Mouse (Mus musculus): ENCODE results near the gene Ccnf.

The Ccnf gene

DNA sequence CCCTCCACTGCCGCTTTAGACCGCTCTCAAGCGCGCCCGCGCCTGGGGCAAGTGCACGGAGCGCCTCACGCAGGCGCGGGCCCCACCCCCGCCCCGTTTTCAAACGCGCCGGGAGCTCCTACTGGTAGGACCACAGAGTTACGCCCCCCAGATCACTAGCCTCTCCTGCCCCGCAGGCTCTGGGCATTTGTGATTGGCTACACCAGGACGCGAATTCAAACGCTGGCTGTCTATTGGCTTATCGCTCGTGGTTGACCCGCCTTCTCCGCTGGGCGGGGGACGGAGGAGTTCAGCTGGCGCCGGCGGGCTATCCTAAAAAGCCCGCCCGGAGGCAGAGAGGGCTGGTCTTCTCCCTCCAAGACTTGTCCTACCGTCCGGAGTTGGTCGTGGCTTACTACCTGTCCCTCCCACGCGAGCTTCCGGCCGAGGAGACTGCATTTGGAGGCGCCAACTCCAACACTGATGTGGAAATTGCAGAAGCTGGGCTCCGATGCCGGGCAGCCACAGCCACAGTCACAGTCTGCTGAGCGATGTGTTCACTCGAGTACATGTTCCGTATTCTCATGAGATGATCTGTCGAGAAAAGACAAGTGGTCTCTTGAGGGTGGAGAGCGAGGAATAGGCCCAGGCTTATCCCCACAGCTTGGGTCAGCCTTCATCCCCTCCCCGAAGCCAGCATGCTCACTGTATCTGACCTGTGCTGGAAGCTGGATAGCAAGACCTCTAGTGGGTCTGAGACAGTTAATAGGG lies at the start of gene Ccnf:
Ccnf (minus strand) TSS at position 165 of the 750 bp plus-strand sequence.
- peak; percentile 99 for DNase-seq

GRCm38 (mm10) chr17:24300651-24301050 lies 49.4 kb upstream of the Ccnf start:
- DNase-seq: no peak

- DNase-seq: no peak
Measured at GRCm38 (mm10) chr17:24289338-24289737, 38.1 kb upstream of the Ccnf start.

DNA sequence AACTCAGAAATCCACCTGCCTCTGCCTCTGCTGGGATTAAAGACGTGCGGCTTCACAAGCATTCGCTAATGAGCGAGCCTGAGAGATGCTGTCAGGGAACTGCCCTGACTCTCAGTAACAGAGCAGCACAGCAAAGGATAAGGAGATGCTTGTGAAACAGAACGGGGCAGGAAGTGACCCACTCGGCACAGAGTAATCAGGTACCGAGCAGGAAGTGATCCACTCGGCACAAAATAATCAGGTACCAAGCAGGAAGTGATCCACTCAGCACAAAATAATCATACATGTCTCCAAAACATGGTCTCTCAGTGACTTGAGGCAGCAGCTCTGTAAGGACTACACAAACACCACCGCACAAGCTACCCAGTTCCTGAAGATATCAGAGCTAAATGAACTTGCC lies 37.2 kb upstream of the Ccnf start:
- no peak for DNase-seq

GRCm38 (mm10) chr17:24285680-24286079 lies 34.4 kb upstream of the Ccnf start:
- no peak for DNase-seq

DNA sequence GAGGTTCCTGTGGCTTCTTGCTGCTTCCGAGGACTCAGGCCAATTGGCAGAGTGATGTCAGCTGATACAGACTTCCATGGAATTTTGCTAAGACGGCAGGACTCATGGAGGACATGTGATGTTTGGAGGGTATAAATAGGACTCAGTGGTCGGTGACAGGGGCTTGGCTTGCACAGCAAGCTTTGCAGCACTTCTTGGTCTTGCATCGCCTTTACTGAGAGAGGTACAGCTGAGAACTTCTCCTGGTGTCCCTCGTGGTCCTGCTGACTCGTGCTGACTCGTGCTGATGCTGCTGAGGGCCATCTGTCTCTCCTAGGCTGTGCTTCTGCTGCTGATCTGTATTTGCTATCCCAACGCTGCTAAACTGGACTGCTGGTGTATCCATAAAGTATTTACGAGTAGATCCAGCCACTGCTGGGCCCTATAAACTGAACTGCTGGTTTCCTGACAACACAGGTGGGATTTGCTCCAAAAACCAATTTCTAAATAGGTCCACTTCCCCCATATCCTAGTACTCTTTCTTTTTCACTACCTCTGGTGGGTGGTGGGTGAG lies 32.1 kb upstream of the Ccnf start:
- no peak for DNase-seq

DNA sequence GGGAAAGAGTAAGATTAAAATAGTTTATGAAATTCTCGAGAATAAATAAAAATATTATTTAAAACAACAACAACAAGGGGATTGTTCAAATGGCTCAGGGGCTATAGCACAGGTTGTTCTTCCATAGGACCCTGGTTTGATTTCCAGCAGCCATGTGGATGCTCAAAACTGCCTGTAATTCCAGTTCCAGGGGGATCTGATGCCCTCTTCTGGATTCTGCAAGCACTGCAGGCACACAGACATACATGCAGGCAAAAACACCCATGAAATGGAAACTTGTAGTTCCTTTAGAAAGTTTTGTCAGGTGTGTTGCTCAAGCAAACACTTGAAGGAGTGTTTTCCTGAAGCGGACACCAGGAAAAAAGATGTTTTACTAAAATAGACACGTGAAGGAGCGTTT lies 31.4 kb upstream of the Ccnf start:
- no peak for DNase-seq

DNA sequence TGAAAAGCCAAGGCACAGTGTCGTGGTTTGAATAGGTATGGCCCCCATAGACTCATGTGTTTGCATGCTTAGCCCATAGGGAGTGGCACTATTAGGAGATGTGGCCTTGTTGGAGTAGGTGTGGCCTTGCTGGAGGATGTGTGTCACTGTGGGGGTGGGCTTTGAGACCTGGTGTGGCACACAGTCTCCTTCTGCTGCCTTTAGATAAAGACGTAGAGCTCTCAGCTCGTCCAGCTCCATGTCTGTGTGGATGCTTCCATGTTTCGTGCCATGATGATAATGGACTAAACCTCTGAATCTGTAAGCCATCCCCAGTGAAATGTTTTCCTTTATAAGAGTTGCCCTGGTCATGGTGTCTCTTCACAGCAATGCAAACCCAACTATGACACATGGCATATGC lies 28.6 kb upstream of the Ccnf start:
- no peak for DNase-seq

GRCm38 (mm10) chr17:24267133-24267532 lies 15.8 kb upstream of the Ccnf start:
- no peak for DNase-seq

- DNase-seq: no peak
Measured at GRCm38 (mm10) chr17:24264766-24265165, 13.5 kb upstream of the Ccnf start.

GRCm38 (mm10) chr17:24260516-24260915 lies 9.2 kb upstream of the Ccnf start:
- no peak for DNase-seq

GRCm38 (mm10) chr17:24259702-24260101 lies 8.4 kb upstream of the Ccnf start:
- no peak for DNase-seq

GRCm38 (mm10) chr17:24258981-24259380 lies 7.7 kb upstream of the Ccnf start:
- no peak for DNase-seq

DNA sequence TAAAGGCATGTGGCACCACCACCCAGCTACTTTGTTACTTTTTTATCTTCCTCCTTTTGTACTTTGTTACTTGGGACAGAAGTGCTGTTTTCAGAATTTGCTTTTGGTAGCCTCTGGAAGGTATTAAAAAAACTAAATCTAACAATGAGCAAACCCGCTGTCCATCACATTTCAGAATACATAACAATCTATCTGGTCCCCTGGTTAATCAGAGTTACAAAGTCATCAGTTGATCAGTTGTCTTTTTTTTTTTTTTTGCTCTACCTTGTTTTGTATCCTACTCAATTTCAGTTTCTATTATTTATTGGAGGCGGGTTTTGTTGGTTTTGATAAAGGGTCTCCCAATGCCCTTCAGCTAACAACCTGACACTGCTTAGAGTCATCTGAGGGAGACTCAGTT lies 1.0 kb upstream of the Ccnf start:
- no peak for DNase-seq

GRCm38 (mm10) chr17:24250988-24251319 lies 330 bp downstream of the Ccnf start:
- DNase-seq: no peak

- no peak for DNase-seq
Measured at GRCm38 (mm10) chr17:24248641-24249040, 2.6 kb downstream of the Ccnf start.

DNA sequence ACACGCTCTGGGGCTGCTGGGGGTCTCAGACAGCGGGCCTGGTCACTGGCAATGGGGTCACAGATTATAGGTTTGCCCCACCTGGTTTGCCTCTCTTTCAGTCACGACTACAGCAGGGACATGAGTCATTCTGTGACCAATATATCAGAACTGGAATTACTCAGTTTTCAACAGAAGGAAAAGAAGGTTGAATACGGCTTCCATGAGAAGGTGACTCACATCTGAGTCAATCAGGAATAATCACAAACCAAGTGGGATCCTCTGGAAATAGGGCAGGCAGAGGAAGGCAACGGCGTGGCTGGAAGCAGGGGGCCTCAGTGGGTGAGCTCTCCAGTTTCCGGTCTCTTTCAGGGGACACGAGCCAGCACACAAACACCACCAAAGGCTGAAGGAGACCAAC lies 7.2 kb downstream of the Ccnf start:
- no peak for DNase-seq

DNA sequence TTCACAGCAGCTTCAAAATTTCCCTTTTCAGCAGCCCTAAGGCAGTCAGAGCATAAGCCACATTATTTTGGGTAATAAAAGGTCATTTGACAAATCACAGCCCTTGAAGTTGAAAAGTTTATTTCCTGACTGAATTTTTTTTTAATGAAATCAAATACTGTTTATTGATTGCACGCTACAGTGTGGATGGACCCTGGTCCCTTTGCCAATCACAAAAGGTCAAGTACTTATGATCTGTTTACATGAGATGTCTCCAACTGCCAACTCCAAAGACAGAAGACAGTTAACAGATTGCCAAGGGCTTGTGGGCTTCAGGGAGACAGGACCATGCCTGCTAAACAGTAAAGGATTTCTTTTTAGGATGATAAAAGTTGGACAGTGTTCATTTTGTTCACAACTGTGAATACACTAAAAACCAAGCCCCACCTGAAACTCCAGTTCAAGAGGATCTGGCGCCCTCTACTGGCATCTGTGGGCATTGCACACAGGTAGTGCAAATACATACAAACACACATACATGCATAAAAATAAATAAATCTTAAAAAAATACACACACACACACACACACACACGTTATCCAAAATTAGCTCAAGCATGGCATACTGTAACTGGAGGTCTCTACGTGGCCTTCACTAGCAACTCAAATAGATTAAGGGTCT lies 7.8 kb downstream of the Ccnf start:
- DNase-seq: peak; percentile 37

GRCm38 (mm10) chr17:24236921-24237320 lies 14.4 kb downstream of the Ccnf start:
- no peak for DNase-seq

DNA sequence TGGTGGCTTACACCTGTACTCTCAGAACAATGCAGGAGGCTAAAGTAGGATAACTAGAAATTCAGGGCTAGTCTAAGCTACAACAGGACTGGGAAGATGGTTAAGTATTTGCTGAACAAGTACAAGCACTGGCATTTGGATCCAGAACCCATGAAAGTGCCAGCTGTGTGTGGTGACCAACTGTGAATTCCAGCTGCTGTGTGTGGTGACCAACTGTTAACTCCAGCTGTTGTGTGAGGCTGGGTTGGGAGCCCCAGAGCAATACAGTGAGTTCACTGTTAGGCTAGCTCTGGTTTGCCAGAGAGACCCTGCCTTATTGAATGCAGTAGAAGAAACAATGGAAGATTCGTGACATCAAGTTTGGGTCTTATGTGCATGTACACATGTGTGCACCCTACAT lies 14.8 kb downstream of the Ccnf start:
- DNase-seq: no peak

- DNase-seq: no peak
Measured at GRCm38 (mm10) chr17:24227941-24228340, 23.3 kb downstream of the Ccnf start.

DNA sequence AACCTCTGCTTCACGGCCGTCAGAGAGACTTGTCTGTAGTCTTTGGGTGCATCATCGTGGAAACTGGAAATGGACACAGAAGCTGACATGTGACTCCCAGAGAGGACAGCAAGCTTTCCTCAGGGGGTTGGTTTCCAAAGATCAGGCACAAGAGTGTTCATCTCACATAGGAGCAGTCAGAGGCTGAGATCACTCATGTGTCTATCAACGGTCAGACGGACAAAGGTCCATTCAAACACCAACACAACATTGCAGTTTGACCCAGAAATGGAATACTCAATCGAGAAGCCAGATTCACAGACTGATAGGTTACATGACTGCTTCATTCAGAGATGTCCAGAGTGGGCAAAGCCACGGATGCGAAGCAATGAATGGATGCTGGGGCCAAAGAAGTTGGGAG lies 24.6 kb downstream of the Ccnf start:
- DNase-seq: no peak

DNA sequence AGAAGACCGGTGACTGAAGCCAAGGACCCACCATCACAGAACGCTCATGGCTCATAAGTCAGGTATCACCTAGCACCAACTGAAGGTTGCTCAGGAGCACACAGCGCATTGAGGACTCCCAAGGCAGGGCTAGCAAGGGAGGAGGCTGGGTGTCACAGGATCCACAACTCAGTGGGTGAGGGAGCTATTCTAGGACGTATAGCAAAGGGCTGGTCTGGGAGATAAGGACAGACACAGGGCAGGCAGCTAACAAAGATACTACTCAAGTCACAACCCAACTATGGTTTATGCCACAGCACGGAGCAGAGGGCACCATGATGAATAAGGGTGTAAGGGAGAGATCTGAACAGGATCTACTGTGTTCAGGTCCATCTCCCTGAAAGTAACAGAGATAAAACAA lies 25.4 kb downstream of the Ccnf start:
- DNase-seq: no peak

- no peak for DNase-seq
Measured at GRCm38 (mm10) chr17:24224741-24225140, 26.5 kb downstream of the Ccnf start.

GRCm38 (mm10) chr17:24223513-24223912 lies 27.8 kb downstream of the Ccnf start:
- no peak for DNase-seq
